Mouse (Mus musculus) small intestine, adult 2 months (tissue): Measurements from ENCODE around the gene Tmem206.

Source experiments
- CTCF ChIP-seq: fragments of 200-500 bp; IDR thresholded peaks from 2 replicates; pipeline ENCODE4 v1.5.1; 2012; ENCODE audit warnings: low read depth, mild to moderate bottlenecking, control low read depth, inconsistent platforms, low read length, moderate library complexity, mixed read lengths; ENCODE audit not compliant: insufficient replicate concordance, insufficient read length; ENCODE audit errors: extremely low read depth
- POLR2A ChIP-seq: fragments of 200-500 bp; IDR thresholded peaks from 2 replicates; pipeline ENCODE4 v1.6.1; 2012; ENCODE audit warnings: low read depth, mild to moderate bottlenecking, control low read depth, inconsistent platforms, low read length, moderate library complexity

DNA sequence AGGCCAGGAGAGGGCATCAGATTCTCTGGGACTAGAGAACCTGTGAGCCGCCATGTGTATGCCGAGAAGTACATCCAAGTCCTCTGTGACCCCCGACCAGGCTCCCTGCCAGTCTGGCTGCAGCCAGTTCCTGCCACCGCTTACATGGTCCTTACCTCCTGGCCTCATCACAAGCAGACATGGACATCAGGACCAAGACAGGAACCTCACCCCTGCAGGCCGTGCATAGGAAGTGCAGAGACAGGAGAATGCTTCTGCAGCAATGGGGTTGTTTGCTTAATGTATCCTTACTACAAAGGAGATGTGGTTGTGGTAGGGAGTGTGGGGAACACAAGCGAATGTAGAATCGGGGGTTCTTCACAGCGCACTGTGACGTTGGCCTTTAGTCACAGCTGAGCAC is 19.4 kb upstream of the Tmem206 start:
- TF ChIP-seq CTCF (no peak), POLR2A (no peak)
